Mouse (Mus musculus): ENCODE measurements at regions not wholly inside any gene's neighbourhood (a gene's known extent, or its start where the extent isn't known, plus 50 kb on each side); places are given as distances from the start of the nearest gene placed in this dataset.

- TF ChIP-seq CTCF (conservative IDR thresholded peaks at IDR 0.05 in 1 of 2, IDR thresholded peaks at IDR 0.05 in 1 of 2; ENCODE audit: low read depth in 2 of 2, low read length in 2 of 2) = no peak
- TF ChIP-seq MEF2A (IDR thresholded peaks at IDR 0.05; ENCODE audit: borderline replicate concordance, low read depth, low read length) = no peak
- TF ChIP-seq ZNF384 (IDR thresholded peaks at IDR 0.05; ENCODE audit: low read depth, low read length) = no peak
- no peak for TF ChIP-seq MXI1 (IDR thresholded peaks at IDR 0.05; ENCODE audit: low read depth, low read length)
- no peak for TF ChIP-seq MYC (IDR thresholded peaks at IDR 0.05; ENCODE audit: low read depth, low read length)
Observed at GRCm38 (mm10) chr4:153169991-153170390, 312.6 kb downstream of the Ajap1 start.
